Mouse (Mus musculus): ENCODE data around the gene Gramd1b.
A peak's percentile ranks its signal among the peaks of the same experiment; 100 is the strongest.

Gramd1b gene

DNA sequence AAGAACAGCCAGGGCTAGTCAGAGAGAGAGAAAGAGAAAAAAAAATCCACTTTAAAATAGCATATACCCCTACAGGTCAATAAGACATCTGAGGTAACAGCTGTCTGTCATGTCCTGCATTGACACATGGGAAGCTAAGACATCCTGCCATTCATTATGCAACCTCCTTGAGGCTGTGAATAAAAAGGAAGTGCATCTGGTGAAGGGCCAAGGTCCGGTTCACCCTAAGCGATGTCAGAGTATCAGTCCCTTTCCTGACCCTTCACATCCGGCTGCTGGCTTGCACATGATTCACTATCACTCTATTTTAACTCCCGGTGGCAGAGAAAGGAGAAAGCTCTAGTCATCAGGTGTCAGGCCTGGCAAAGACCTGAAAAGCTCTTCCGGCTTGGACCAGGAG lies 73.7 kb downstream of the Gramd1b start:
- no peak for DNase-seq (ENCODE audit: low spot score)

GRCm38 (mm10) chr9:40456191-40456590 lies 75.0 kb downstream of the Gramd1b start:
- DNase-seq (ENCODE audit: low spot score), result peak; percentile 84

DNA sequence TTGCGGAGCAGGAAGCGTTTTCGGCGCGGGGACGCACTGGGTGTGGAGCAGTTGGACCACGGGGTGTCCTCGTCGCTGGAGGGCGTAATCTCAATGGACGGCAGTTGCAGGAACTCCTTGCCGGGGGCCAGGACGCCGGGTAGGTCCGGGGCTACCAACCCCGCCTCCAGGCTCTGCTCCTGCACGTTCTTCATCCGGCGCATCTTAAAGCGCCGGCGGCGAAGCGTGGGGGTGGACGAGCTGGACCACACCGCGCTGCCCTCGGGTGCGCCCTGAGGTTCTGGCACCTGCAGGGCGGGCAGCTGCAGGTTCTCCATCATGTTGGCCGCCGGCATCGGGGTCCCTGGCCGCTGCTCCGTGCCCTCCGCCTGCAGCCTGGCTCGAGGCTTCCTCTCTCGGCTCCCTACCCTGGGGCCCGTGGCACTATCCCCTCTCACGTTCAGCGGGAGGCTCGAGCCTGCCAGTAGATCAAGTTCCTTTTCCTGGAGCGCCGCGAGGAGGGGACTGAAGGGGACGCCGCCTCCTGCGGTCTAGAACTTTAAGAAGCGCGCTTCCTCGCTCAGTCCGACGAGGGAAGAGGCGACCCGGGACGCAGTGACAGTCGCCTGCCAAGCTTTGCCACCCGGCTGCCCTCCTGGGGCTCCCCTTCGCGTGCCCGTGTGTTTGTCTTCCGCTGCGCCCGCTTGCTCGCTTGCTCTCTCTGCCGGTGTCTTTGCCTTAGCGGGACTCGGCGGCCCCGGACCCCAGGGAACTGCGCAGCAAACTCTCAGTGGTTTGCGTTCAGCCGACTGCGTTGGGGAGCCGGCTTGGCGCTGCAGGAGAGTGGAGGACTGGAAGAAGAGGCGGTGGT lies 75.6 kb downstream of the Gramd1b start:
- DNase-seq (ENCODE audit: low spot score), result peak; percentile 64

GRCm38 (mm10) chr9:40455020-40455335 lies 76.2 kb downstream of the Gramd1b start:
- peak; percentile 27 for DNase-seq (ENCODE audit: low spot score)

DNA sequence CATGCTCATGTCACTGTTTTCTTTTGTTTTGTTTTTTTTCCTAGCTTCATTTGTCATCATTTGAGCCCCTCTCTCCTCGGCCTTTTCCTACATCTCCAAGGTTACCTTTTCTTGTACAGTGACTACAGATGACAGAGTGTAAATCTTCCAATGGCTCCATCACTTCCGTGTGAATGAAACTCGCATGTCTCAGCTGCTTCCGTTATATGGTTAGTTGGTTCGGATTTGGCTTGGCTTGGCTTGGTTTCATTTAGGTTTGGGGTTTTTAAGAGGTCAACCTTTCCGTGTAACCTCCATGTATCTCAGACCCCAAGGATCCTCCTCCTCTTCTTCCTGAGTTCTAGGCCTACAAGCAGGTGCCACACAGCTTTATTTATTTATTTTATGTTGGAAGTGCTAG lies 77.3 kb downstream of the Gramd1b start:
- DNase-seq (ENCODE audit: low spot score), result no peak

DNA sequence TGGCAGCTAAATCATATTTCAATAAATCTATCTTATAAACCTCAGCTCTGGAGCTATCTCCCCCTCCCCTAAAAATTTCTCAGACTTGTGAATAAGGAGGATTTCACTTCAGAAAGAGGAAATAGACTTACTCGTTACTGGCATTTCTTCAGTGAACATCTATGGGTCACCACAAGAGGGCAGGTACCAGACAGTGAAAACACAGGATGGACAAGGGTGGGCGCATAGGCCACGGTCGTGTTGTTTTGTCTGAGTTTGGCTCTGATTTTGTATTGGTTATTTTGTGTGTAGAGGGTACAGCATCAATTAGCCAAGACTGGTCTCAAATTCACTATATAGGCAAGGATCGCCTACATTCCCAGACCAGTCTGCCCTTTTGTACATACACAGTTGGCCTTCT lies 79.0 kb downstream of the Gramd1b start:
- DNase-seq (ENCODE audit: low spot score), result peak; percentile 54

DNA sequence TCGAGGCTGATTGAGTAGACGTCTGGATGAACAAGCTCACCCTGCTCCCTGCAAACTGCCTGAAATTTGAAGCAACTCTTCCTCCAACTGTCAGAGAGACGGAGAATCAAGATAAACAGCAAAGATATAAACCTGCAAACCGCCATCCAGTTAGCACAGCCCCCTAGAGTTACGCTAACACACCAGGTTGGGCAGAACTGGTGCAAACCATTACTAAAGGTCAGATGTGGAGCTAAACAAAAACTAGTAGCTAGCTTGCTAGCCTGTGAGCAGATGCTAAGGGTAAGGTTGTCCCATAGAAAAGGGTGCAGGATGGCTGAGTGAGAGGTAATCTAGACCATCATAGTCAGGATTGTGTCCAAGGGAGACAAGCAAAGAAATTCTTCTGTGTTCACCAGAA lies 80.4 kb downstream of the Gramd1b start:
- no peak for DNase-seq (ENCODE audit: low spot score)

DNA sequence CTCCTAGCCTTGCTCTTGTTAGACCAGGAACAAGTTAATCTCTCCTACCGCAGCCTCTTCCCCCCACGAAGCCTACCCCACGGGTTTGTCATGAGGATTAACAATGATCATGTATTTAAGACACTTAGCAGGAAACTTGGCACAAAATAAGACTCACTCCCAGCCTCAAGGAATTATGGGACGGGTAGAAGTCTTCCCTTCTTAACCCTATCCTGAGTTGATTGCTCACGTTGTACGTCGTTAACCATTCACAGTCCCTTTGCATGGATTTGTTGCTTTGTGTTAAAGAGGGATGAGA lies 80.8 kb downstream of the Gramd1b start:
- DNase-seq (ENCODE audit: low spot score), result no peak

- no peak for DNase-seq (ENCODE audit: low spot score)
Observed at GRCm38 (mm10) chr9:40449610-40450416, 81.4 kb downstream of the Gramd1b start.

DNA sequence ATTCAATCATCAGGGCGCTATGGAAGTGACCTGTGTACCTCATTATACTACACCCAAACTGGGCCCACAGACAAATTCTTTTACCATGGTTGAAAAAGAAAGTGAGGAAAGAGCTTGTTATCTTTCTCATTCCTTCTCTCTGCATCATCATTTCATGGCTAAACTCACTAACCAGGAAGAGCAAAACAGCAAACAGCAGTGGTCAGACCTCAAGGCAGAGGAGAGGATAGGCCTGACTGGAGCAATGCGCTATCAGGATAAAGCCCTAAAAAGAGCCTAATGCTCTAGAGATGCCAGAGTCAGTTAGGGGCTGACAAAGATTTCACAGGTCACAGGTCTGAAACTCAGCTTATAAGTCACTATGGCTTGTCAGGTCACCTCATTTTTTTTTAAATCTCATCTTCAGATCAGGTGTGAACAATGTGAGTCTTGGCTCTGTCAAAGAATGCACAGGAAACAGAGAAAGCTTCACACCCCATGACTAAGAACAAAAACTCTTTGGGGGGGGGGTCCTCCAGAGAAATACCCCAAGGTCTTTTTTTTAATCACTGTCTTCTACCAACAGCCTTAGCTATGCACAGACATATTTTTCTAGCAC lies 82.4 kb downstream of the Gramd1b start:
- DNase-seq (ENCODE audit: low spot score), result no peak

DNA sequence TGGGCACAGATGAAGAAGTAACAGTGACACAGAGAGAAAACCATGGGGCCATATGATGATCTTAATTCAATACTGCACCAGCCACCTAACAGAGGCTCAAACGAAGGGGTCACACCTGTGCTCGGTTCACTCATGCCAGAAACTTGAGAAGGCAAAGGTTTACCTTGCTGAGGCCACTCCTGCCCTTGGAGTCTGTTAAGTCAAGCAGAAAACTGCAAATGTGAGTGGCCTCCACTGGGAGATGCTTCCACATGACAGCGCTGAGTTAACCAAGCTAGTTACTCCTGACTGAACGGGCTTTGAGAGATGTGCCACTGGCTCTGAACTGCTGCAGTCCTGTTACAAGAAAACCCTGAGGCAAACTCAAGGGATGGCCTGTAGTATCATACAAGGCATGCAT lies 83.9 kb downstream of the Gramd1b start:
- no peak for DNase-seq (ENCODE audit: low spot score)

DNA sequence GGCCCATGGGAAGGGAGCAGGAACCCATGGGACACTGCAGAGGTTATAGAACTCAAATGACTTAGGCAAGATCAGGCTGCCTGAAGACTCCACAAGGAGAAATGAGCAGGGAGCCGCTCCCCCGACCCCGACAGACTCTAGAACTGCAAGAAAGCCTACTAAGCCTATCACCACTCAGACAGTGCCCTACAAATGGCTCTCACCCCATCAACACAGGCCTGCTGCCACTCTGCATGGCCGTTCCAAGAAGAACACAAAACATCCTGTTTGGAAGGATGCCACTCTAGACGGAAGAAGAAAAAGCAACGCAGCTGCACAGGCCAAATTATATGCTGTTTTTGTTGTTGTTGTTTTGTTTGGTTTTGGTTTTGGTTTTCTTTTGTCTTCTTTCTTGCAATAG lies 86.2 kb downstream of the Gramd1b start:
- no peak for DNase-seq (ENCODE audit: low spot score)

GRCm38 (mm10) chr9:40442784-40443183 lies 88.4 kb downstream of the Gramd1b start:
- DNase-seq (ENCODE audit: low spot score), result no peak

DNA sequence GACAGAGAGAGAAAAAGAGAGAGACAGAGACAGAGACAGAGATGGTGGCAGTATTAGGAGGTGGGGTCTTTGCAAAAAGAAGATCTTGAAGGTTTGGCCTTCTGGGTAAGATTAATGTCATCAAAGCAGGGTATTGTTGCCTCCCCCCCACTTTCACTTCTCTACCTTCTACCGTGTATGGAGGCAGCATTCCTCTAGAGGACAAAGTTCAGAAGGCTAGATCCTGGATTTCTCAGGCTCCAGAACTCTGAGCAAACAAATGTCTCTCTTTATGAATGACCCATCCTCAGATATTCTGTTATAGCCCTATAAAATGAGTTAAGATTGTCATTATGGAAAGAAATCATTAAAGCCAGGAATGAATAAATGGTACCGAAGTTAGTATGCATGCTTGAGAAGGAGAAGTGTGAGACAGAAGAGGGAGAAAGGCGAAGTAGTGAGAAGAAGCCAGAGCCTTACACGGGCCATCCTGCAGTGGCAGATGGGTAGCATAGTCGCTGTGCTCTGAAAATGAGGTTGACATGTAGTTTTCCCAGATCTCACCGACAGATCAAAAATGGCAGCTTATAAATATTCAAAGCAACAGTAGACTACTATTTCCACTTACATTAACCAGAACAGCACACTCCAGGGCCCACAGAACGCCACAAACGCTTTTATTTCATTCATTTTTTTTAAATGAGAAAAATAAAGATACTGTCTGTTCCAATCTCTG lies 91.1 kb downstream of the Gramd1b start:
- DNase-seq (ENCODE audit: low spot score), result no peak

DNA sequence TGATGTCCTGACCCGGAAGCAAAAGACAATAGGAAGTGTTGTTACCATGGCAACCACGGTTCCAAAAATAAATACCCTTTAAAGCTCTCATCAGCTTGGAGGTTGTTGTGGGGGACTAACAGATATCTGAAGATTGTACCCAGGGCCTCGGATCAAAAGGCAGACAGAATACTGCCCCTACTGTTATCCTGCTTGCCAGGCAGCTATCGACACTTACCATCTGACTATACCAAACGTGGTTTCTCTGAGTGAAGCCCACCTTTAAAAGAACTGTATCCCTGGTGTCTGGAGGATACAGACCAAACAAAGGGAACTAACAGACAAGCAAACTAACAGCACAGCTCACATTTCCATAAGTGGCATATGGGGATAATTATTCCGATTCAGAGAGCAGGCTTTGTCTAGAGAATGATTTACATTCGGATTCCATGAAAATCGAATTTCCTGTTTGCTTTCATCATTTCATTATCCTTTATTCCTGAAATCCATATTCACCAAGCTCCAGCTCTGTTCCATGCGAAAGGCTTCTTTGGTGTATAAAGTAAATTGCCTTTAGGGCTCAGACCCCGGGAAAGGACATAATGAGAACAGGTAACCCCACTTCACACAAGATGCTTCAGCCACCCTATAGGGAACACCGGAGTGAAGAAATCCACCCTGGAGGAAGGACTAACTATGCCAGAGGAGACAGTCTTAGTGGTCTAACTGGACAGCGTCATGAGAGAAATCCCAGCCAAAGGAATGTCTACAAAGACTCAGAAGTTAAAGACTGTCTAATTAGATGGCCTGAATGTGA lies 92.3 kb downstream of the Gramd1b start:
- no peak for DNase-seq (ENCODE audit: low spot score)

- DNase-seq (ENCODE audit: low spot score), result no peak
Observed at GRCm38 (mm10) chr9:40437891-40438290, 93.3 kb downstream of the Gramd1b start.

GRCm38 (mm10) chr9:40433286-40433685 lies 97.9 kb downstream of the Gramd1b start:
- DNase-seq (ENCODE audit: low spot score), result no peak

DNA sequence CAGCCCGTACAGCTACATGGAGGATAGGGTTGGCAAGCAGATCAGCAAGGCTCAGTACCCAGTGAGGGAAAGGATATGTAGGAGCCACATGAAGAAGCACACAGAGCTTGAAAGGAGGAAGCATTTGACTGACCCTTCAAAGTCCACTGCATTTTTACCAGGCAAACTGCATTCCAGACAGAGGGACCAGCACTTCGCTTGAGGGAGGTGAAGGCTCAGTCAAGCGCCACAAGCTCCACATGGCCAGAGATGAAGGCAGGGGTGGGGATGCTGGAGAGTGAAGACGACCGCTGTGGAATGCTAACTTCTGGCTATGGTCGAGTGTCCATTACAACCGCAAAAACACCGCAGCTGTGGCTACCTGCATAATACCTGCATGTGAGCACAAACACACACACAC lies 100.2 kb downstream of the Gramd1b start:
- DNase-seq (ENCODE audit: low spot score), result no peak

DNA sequence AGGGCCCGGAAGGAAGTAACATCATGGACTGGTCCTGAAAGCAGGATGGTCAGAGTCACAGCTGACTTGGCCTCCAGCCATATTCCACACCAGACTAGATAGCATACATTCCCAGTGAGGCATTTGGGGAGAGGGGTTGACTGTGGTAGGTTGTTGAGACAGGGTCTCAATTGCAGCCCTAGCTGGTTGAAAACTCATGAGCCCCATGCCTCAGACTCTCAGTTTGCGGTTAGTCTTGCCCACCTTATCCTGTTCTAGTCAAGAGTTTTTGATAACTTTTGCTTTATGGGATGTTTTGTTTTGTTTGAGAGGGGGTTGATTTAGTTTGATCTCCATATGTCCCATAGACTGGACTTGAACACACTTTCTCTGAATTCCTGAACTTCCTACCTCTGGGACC lies 103.5 kb downstream of the Gramd1b start:
- DNase-seq (ENCODE audit: low spot score), result no peak

DNA sequence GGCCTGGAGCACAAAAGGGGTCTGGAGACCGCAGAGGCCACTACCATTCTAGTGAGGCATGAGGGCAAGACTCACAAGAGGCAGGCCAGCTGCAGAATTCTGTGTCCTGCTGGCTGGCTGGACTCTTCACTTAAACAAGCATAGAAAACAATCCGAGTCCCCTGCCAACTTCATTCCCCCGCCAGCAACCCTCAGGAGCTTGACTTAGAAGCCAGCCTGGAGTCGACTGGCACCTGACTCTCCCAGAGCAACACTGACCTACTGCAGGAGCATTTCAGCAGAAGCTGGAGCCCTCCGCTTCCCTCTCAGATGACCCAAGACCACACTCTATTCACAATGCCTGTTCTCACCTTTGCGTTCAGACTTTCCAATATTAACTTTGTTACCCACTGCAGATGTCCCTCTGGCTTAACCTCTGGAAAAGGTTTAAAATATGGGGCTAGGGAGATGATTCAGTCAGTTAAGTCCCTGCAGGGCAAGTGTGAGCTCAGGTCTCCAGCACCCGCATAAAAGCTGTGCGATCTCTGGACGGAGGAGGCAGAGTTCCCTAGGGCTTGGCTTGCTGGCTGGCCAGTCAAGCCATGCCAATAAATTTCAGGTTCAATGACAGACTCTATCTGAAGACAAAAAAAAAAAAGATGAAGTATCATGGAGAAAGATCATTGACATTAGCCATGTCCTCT lies 104.8 kb downstream of the Gramd1b start:
- no peak for DNase-seq (ENCODE audit: low spot score)

DNA sequence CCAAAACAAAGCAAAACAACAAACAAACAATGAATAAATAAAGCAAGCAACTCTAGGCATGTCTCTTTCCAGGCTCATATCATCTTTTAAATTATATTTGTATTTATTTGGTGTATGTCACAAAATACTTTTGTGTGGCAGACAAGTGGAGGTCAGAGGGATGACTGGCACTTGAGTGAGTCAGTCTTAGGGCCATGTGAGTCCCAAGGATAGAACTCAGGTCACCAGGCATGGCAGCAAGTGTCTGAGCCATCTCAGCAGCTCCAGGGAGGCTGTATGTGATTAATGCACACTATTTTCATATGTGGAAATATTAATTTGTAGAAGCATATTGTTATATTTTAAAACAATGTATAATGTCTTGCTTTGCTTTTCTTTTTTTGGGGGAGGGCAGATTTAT lies 106.3 kb downstream of the Gramd1b start:
- no peak for DNase-seq (ENCODE audit: low spot score)

All from embryo, embryonic 10 days (tissue).